Mouse (Mus musculus) frontal cortex, postnatal 25 days (tissue): ENCODE results near the gene Pdrg1.

Experiments
- DNase-seq, 2 experiments: peaks; one replicate each; pipeline ENCODE4 v3.0.0; 2022; ENCODE audit warnings: low spot score in 2 of 2

Pdrg1 gene

DNA sequence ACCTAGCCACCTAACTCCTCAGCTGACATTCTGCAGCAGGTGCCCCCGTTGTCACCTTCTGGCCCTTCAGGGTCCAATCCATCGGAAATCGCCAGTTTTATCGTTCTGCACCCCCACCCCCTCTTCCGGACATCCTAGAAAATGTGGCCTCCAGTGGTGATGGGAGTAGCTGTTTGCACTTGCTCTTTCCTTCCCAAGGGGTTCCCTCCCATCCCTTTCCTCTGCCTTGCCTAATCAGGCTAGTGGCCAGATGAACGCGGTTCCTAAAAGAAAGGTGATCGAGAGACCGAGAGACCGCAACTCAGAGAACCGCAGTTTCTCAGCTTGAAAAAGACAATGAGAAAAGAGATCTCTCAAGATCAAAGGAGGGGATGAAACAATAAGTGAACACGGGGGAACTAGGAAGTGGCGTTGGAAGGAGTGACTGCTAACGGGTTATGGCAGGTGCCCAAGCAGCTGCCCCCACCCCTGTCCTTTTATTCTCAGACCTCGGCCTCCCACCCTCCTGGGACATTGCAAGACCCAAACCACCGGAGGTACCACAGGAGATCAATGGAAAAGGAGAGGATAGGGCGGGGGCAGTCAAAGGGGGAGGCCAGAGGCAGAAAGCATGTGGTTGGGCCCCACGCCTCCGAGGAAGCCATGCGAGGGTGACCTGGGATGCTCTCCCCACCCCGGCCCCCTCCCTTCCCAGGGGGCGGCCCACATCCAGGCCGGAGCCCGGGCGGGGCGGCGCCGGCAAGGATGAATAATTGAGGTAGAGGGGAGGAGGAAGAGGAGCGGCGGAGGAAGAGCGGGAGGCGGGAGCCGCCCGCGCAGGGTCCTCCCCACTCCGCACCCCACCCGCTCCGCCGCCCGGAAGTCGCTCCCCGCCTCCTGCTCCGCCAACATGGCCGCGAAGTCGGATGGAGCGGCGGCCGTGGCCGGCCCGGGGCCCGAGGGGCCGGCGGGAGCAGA lies 16.2 kb upstream of the Pdrg1 start, which contains the start of gene Xkr7:
TSS of gene Xkr7 (plus strand) at position 727 of the 957 bp plus-strand sequence.
- DNase-seq, result no peak

DNA sequence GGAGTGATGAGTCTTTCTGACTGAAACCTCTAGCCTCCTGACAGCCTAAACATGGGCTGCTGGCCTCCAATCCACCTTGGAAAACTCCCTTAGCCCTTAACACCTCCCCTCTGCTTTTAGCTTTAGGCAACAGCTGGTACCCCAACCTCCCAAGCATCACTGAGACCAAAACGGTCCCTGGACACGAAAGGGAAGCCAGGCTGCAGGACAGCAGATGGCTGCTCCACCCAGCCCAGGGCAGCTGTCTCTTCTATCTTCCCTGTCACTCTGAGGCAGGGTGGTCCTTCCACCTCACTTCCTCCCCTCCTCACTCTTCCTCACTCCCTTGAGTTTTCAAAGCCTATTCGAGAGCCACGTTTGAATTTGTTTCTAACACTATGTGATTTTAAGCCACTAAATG lies 15.2 kb upstream of the Pdrg1 start:
- DNase-seq, result no peak

DNA sequence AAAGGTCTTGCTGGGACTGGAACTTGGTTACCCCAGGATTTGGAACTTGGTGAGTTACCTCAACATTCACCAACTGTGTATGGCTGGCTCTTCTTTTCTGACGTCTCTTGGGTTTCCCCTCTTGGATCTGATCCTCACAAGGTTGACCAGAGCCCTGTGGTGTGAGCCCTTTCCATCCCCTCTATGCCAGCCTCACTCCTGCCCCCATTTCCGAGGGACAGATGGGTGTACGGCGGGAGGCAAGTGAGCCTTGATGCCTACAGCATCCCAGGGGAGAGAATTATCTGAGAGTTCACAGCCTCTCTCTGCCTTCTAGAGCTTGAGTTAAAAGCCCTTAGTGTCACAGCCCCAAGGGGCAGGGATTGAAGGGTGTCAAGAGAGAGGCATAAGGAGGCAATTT lies 12.3 kb upstream of the Pdrg1 start:
- no peak for DNase-seq

DNA sequence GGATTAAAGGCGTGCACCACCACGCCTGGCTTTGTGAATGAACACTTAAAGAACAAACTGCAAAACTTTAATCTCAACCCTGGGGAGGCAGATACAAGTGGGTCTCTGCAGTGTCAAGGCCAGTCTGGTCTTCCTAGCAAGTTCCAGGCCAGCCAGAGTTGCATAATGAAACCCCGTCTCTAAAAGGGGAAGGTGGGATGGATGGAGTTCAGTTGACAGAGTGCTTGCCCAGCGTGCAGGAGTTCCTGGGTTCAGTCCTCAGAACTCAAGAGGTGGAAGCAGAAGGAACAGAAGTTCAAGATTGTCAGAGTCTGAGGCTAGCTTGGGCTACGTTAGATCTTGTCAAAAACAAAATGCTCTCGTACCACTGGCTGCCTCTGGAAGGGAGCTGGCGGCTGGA lies 10.8 kb upstream of the Pdrg1 start:
- DNase-seq, result no peak

DNA sequence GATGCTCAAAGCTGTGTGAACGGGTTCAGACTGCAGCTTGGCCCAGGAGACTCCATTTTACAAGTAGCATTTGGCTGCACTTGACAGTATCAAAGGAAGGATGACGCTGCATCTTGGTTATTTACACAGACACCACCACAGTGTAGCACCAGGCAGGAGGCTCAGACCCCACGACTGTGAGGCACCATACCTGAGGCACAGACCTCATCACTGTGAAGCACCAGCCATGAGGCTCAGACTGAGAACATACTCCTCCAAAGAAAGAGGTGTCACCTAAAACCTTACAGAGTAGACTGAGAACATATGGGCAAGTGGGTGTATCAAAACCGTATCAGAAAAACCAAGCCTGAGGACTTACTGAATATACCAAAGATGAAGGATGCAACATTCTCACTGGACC lies 7.6 kb upstream of the Pdrg1 start:
- peak in 1 of 2 experiments; percentile 19 for DNase-seq

DNA sequence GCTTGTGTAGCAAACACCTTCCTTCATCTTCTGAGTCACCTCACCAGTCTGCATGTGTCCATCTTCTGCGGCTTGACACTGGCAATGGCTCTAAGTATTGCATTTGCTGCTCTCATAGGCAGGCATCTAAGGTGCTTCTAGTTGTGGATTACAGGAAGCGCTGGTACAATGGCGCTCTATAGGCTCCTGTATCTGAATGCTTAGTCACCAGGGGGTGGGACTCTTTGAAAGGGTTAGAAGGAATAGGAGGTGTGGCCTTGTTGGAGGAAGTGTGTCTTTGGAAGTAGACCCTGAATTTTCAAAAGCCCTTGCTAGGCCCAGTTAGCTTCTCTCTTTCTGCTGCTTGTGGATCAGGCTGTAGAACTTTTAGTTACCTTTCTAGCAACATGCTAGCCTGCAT lies 5.9 kb upstream of the Pdrg1 start:
- DNase-seq, result no peak

DNA sequence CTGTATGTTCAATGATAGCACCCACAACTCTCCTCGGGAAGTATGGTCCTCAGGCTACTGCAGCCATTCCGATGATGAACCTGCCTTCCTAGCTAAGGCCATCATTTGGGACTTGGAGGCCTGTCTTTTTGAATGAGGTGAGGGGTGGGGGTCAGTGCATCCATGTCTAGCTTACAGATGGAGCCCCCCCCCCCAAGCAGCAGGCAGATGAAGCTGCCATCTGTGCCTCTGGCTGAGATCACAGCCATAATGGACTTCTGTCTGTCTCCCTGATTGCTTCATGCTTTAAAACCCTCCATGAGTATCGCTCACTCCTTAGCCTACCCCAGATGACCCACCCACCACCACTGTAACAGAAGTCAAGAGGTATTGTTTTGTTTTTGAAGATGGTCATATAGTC lies 4.1 kb upstream of the Pdrg1 start:
- DNase-seq, result no peak

DNA sequence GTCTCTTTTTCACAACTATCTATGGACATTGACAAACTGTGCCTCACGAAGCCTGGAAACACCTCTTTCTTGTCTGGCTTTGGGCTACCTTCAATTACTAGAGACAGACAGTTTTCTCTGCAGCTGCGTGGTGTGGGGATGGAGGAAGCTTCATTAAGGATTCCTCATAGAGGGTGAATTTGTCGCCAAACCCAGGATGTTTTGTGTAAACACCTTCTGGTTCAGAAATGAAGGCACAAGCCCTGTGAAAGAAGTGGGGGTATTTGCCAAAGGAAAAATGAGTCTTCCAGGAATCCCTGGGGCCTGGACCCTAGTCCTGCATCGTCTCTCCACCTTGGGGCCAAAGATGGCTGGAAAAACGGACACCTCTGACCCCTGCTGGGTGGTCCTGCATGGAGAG lies 1.6 kb upstream of the Pdrg1 start:
- DNase-seq, result no peak

DNA sequence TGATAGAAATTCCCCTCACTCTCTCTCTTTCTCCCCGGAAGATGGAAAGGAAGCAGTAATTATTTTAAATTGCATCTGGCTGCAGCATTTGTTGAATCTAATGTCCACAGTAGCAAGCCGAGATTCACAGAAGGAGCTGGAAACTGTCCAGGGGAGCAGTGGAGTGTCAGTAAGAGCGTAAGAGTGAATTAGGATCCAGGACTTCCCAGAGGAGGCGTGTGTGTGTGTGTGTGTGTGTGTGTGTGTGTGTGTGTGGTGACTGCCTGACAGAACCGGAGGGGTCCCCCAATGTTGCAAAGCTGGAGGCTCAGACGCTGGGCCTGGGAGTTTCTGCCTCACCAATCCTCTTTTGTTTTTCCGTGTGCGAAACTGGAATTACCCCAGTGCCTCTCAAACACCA lies 577 bp upstream of the Pdrg1 start:
- no peak for DNase-seq

DNA sequence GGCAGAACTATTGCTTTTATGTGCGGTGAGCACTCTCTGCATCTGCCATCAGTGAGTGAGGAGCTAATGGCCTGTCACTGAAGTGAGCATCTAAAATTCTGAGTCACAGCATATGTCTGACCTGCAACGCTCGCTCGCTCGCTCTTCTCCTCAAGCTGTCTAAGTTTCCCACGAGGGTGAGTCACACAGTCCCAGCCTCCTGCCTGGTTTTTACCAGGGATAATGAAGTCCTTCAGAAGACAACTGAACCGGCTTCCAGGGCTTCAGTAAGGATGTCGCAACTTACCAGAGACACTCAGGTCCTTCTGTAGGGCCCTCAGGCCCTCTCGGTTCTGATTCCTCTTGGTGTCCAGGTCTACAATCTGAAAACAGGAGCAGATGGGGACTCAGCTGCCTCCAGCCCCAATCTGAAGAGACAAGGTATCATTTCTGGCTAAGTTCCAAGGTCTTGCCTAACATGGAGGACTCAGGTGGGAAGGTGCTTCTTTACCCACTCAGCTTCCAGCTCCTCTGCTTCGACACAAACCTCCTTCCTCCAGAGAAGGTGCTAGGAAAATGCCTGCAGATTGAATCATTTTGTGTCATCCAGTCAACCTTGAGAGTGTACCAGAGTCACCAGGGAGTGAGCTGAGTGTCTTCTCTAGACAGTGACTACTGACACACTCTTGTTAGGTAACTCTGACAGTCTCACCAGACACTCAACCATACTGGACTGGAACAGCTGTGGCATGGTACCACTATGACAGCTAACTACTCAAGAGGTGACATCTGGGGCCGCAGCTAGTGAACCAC lies 1.3 kb downstream of the Pdrg1 start:
- DNase-seq, result peak in 1 of 2 experiments; percentile 21

DNA sequence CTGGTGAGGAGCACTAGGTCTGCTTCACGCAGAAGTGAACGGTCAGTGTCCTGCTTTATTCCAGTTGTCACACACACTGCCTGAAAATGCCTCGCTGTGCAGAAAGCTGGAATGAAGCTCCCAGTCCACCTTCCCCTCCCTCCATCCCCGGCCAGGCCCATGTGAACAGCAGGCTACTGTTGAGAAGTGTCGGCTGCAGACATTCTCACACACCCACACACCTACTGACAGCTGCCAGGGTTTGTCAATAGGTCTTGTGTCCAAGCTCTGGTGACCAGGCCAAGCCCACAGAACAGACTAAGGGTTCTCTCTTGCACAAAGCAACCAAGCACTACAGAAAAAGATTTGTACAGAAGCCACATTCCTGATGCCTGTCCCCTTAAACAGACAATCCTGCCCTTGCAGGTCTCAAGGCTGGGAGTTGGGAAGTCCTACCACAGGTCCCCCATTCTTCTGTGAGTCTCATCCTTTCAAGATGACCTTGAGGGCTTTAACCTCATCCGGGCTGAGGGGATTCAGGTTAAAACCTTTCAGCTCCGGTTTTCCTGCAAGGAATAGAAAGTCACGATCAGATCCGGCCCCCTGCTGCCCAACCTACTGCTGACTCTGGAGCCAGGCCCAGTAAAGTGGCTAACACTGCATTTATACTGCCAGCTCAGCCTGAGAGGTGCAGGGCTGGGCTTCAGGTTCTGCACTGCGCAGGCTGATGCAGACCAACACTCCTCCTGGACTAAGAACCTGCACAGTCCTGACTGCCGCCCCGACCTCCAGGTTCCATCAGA lies 5.8 kb downstream of the Pdrg1 start:
- no peak for DNase-seq

DNA sequence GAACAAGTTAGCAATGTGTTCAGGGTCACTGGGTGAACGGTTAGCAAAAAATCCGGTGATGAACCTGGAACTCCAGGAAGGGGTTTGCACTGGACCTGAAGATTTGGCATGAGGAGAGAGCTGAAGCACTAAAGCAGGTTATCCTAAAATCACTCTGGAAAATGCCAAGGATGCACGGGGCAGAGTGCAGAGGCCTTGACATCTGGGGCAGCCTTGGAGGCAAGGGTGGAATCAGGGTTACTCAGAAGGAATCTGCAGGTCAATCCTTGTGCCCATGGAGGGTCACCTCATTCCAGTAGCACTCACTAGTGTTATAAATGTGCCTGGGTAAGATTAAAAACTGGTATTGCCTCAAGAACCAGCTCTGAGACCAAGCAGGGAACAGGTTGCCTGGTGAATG lies 9.2 kb downstream of the Pdrg1 start:
- no peak for DNase-seq

DNA sequence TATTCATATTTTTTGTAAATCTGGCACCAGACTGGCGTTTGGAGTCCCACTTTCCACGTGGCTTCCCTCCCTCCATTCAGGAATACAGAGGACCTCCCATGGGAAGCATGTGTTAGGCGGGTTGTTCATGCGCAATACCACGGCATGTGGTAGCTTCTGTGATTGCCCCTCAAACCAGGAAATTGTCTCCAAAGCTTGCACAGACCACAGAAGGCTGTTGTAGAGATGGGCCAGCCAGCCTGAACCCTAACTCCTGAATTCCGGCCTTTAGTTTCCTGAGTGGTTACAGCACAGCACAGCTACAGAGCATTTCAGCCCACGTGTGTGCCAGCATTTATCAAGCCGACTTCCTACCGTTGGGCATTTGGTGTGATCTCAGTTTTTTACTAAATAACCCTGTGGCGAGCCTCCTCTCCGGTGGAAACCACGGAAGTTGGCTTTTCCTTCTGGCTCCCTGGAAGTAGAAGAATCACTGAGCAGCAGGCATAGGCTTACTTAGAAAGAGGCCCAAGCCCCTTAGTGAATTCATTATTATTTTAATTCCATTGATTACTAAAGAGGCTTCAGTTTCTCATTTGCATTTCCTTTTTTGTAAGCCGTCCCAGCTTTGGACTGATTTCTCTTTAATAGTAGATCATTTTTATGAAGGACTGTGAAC lies 11.4 kb downstream of the Pdrg1 start:
- no peak for DNase-seq

DNA sequence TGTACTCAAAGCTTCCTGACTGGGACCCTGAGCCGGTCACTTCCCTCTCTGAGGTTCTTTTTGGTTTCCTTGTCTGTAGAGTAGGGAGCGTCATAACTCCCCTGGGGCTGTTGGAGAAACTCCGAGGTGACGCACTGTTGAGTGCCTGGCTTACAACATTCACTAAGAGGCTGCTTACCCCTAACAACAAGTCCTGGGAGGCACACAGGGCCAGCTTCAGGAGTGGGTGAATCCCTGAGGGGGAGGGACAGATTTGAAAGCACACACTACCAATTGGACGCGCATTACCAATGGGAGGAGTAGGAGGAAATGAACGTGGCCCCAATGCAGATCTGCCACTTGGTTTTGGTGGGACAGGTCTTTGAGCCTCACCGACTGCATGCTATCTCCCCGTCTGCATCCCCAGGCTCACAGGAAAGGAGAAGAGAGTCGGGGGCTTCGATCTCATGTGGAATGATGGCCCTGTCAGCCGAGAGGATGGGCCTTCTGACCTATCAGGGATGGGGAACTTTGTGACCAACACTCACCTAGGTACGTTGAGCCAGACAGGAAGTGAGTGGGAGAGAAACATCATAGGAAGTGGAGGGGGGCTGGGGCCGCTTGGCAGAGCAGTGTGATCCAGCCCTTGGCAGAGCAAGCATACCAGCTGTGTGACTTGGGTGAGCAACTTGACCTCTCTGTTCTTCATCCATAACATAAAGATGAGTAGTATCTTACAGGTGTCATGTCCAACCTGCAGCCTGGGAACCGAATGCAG lies 12.6 kb downstream of the Pdrg1 start:
- no peak for DNase-seq

DNA sequence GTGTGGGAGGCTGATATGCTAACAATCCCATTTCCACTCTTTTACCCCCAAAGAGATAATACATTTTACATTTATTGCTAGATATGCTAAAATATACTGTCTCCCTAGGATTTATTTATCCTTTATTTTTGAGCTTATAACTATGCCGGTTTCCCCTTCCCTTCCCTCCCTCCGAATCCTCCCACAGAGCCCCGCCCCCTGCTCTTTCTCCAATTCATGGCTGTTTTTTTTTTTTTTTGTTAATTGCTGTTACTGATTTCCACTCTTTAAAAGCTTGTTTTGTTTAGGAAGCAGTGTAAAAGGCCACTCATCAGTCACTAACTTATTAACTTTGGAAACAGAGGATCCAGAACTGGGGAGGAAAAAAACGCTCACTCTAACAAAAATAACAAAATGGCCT lies 18.2 kb downstream of the Pdrg1 start:
- no peak for DNase-seq

DNA sequence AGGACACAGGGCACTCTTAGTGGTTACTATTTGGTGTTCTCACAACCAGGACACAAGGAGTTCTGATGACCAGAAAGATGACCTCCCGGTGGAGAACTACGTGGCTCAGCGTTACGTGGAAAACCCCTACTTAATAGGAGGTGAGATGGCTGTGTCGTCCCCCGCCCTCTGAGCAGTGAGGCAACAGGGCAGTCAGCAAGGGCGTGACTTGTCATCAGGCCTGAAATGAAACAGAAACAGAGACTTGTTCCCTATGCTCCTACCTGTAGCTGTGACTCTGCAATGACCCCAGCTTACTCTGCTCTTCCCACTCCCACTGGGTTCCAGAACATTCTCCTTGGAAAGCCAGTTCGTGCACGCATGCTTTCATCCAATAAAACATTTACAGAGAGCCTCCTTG lies 23.7 kb downstream of the Pdrg1 start:
- DNase-seq, result no peak

DNA sequence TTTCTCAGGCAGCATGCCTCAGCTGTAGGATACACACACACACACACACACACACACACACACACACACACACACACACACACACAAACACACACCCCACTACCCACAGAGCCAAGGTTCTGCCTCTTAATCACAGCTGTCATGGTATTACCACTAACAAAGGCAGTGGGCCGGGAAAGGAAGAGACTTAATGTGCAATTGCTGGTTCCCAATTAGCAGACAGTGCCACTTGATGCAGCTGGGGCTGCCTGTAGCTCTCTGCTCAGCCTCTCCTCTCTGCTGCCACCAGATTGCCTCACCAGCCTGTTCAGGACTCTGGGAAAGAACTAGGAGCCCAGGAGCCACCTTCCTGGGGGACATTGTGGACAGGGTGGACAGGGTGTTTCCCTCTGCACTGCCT lies 29.6 kb downstream of the Pdrg1 start:
- no peak for DNase-seq

DNA sequence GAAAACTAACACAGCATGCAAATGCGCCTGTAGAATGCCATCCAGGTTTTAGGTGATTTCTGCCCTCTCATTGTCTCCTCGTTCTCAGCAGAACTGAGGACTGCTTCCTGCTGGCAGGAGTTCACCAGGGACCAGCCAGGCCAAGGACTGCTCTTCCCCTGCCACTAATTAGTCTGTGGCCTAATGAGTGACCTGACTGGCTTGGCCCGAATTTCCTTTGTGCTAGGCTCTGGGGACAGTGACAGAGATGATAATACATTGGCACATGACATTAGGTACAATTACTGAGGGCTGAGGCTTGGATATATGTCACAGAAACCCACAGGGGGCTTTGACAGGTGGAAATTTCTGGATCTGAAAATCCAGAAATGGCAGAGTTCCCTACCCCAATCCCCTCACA lies 38.2 kb downstream of the Pdrg1 start:
- DNase-seq, result no peak

DNA sequence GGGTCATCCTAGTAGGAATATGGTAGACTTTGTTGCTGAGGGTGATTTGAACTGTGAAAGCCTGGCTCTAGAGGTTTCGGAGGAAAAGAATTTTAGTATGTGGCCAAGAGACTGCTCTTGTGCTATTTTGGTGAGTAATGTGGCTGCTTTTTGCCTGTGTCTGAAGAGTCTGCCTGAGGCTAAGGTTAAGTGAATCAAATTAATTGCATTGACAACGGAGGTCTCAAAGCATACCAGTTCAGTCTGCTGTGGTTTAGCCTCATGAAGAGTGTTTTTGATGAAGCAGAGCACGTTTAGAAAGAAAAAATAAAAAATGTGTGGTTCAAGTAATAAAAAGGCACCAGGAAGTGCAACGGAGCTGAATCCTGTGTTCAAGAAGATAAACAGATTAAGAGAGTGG lies 49.7 kb downstream of the Pdrg1 start:
- DNase-seq, result no peak

DNA sequence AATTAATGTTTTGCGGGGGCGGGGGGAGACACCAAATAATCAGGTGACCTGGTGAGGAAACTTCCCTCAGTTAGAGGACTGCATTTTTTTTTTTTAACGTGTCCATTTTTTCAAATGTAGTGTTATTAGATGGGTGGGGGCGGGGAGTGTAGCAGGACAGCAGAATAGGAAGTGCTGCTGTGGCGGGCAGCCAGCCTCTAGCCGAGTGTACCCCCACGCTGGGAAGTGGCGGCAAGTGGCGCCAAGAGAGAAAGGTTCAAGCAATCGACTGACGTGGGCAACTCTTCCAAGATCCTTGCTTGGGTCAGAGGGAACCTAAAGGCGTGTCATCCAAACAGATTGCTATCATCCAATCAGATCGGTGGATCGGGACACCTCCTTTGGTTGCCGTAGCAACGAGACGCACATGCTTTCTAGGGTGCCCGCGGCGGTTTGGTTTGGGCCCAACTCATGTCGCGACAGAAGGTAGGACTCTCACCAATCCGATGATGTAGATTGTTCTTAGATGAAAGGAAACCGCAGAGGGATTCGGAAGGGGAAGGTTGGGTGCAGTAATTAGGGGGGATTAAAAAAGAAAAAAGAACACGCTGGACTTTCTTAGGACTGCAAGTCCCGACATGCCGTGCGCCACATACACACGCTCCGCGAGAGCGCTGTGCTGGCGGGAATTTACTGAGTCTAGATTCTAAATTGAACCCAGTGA lies 53.0 kb downstream of the Pdrg1 start, which contains the start of gene Ttll9:
TSS of gene Ttll9 (plus strand) at position 395 of the 703 bp plus-strand sequence.
- peak; percentile 60 to 62 for DNase-seq
